Mouse (Mus musculus) adrenal gland, postnatal 14 days (tissue): ENCODE data around the gene Zfp9. TPM values are rescaled to one million over a fixed set of nuclear protein-coding genes. Genes with fewer than 3 reads are reported as not detected.
A peak's percentile ranks its signal among the peaks of the same experiment; 100 is the strongest.

ENCODE experiments used
- DNase-seq: peaks from one replicate; pipeline ENCODE4 v3.0.0; 2021; ENCODE audit warnings: mixed read lengths
- long read RNA-seq, 2 experiments: library from polyadenylated mRNA; stranded (forward); transcript quantifications; one replicate each; pipeline ENCODE4 v2.0.0; 2021
- microRNA-seq, 2 experiments: library from miRNA; unstranded; fragments of <30 nt; microRNA quantifications; one replicate each; pipeline ENCODE4 v1.2.0; 2021
- total RNA-seq: library from RNA; stranded (reverse); gene quantifications from 2 replicates; pipeline ENCODE4 v1.2.3, GENCODE M21; 2021

Zfp9 gene
- total RNA-seq: 5.2 and 5.7 TPM in 2 replicates
- long read RNA-seq, experiment 1: 0 reads
- long read RNA-seq, experiment 2: 0 reads

DNA sequence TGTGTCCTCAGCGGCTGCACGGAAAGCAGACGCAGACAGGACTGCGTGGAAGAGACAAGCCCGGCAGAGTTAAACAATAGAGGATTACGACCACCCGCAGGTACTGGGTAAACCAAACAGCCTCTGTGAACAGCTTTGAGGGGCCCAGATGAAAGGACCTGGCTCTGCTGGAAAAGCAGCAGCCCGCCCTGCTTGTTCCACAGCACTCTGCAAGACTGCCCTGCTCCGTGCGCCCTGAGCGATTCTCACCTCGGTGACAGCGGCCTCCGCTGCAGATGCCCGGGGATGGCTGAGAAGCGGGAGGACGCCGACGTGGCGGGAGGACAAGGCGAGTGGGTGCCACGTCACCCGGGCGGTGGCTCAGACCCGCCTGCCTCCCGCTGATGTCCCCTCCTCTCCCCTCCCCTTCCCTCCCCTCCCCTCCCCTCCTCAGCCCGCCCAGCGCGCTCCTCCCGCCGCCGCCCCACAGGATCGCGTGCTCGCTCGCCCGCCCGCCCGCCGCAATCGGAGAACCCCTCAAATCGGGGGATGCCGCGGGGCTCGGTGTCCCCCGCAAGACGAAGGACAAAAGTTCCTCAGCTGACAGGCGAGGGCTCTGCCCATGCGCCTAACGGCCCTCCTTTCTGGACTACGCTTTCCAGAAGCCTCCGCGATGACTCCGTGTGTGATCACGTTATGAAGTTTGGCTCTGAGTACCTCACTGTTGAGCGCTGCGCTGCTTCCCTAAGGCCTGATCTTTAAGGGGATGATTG, at the start of gene Zfp9:
Gene Zfp9 (minus strand): TSS at position 364 of the 752 bp plus-strand sequence.
- DNase-seq: peak; percentile 89

DNA sequence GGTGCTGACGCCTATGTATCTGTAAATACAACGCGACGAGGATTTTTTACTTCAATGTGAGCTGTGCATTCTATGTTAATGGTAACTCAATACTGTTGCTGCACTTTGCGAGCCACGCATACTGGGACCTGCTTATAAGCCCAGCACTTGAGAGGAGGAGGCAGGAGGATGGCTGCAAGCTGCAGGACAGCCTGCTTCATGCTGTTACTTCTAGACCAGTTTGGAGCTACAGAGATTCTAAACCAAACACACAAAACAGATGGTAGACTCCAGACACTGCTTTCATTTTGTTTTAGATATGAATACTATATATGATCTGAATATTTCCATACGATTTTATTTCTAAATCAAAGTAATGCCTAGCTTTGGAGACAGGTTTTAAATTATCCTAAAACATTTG, 41.5 kb upstream of the Zfp9 start:
- no peak for DNase-seq

DNA sequence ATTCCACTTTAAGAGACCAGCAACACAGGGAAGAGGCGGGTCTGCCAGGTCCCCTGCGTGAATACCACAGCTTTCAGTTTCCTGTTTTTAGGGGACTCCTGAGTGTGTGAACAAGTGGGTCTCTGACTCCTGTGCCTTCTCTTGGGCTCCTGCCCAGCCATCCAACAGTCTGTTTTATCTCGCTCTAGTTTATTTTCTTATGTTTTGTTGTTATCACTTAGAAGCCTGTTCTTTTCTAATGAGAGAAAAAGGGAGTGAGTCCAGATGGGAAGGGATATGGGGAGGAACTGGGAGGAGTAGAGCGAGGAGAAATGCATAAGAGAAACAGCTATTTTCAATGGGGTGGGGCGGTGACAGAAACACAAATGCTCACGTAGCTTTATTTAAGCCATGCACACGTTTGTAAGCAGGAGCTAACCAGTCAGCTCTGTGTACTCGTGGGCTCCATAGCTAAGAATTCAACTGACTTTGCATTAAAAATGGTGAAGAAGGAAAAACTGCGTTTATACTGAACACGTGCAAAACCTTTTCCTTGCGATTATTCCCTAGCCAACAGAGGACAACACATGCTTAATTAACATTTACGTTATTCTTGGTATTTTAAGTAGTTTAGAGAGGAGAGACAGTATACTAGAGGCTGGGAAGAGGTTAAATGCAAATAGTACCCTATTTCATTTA, 34.4 kb upstream of the Zfp9 start:
- no peak for DNase-seq

DNA sequence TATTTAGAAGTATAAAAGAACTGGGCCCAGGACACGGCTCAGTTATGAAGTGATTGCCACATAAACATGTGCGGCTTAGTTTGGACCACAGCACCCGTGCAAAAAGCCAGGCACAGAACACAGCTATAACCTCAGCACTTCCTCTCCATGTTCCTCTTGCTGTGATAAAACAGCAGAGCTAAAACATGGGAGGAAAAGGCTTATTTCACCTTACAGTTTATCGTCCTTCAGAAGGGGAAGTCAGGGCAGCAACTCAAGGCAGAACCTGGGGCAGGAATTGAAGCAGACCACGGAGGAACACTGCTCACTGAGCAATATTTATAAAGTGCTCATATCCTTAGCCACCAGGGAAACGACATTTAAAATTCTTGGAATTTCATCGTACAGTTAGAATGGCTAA, 19.9 kb upstream of the Zfp9 start:
- DNase-seq: no peak

DNA sequence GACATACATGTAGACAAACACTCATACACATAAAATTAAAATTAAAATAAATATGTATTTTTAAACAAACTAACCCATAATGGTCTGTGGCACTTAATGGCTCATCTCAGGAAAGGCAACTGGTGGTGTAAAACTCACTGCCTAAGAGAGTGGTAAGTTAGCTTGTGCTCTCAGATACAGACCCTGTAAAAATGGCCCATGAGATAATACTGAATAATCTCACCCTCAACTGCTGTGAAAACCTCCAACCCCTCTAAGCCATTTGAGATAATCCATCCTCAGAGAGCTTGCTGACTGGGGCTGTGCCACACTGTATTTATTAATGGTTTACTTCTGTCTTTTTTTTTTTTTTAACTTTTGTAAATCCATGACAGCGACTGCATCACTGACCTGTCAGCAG, 3.0 kb upstream of the Zfp9 start:
- DNase-seq: no peak

DNA sequence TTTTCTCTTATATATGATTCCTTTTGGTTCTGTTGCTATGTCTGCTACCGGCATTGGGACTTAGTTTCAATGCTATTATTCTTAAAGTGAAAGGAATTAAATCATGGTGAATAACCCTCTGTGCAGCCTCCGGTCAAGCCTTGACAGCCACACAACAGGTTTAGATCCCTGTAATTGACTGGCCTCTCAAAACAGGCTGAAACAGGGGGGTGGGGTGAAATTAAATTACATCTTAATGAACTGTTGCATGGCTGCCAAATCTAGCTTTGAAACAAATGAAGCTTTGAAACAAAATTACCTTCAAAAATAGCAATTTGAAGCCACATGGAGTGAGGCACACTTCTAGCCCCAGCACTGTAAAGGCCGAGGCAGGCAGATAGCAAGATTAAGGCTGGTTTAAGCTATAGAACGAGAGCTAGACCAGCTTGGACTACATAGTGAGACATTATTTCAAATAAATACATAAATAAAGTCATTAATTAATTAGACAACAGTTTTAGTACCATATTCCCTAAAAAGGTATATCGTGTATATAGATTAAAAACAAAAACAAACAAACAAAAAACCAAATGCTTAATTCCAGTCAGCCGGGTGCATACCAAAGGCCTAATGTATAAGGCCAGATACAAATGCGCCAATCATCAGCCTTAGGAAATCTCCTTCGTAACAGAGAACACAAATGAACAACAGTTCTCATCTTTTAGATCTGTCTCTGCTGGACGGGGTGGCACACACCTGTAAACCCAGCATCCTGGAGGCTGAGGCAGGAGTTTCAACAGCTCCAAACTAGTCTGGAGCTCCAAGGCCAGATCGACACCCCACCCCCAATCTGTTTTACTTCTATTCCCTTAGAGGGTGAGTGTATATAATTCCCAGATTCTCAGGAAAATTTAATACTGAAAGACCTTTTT, 990 bp downstream of the Zfp9 start:
- DNase-seq: peak; percentile 5

DNA sequence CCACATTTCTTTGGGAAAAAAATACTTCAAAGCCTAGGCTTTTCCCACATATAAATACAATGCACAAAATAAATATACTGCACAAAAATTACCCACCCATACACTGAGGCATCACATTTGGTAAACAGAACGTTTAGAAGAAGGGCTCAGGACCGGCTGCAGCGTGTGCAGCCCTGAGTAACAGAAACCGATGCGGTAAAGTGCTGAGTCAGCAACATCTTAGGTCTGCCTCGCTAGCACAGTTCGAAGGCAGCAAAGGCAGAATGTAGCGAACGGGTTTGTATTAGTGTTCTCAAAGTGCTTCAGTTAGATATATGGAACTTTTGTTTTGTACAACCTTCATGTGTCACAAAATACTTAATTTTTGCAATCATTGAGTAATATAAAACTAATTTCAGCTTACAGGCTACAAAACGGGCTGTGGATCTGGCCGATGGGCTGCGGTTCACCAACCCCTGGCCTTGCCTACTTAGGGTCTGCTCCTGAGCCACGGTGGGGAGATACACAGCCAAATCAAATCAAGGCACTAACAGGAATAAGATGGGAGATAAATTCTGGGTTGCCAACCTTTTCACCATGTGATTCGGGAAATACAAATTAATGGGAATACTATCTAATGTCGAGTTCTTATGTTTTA, 16.9 kb downstream of the Zfp9 start:
- DNase-seq: no peak

DNA sequence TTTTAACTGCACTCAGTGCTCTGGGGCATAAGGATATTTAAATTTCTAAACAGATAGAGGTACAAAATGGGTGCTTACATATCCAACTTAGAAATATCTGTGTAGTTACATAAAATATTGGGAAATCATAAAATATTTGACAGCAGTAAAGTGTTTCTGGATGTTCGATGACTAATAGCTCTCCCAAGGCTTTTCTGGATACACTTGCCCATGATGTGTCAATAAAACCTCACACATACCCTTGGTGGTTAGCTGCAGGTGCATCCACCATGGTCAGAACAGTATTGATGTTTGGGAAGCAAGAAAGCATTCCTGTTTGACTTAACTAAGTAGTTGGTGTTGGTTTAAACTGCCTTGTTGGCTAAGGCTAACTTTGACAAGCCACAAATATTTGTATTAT, 21.4 kb downstream of the Zfp9 start:
- DNase-seq: no peak

DNA sequence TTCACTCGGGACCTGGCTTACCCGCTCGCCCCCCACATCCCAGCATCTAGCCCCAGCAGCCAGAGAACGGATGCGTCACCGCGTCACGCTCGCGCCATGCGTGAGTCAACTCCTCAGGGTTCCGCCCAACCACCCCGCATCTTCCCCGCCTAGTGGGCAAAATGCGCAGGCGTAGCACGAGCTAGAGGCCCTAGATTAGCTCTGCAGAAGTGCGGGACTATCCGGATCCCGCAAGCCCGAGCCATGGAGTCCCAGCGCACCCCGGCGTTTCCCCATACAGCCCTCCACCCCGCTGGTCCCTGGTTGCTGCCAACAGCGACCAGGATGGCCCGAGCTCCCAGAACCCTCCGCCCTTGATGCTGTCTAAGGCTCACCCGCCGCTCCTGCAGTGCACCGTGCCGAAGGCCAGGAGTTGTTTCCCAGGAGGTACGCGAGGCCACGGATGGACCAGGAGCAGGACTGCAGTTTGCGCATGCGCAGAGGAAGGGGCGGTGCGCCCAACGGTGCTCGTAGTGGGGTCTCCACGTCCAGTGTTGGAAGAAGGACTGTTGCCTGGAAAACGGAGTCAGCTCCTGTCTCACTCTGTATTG, 24.0 kb downstream of the Zfp9 start, which contains the start of gene Zfp248:
Gene Zfp248 (minus strand): TSS at position 487 of the 590 bp plus-strand sequence.
- DNase-seq: peak; percentile 94

DNA sequence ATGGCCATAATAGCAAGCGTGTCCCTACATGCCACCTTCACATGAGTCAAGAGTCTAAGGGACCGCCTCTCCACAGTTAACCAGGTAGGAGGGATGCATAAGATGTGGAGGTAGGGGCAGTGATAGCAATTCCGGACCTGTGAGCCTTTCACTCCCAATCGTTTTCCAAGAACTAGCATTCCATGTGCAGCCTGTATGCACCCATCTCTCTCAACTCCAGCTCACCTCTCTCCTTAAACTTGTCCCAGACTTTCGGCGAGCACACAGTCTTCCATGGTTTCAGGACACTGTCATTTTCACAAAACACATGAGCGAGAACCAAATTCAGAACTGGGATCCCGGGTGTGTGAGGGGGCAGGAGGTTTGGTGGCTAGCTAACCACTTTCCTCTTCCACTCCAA, 24.7 kb downstream of the Zfp9 start:
- peak; percentile 14 for DNase-seq

DNA sequence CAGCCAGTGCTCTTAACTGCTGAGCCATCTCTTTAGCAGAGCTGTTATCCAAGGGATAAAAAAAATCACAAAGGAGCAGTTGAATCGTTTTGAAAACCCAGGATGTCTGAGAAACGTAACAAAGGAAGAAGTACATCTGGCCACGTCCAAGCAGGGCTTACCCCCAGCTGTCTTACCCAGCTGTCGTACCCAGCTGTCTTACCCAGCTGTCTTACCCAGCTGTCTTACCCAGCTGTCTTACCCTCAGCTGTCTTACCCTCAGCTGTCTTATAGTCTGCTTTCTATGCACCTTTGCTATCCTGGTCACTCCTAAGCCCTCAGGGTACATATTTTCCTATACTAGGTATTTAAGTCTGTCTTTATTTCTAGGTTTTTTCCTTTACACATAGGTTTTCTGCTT, 47.6 kb downstream of the Zfp9 start:
- no peak for DNase-seq

DNA sequence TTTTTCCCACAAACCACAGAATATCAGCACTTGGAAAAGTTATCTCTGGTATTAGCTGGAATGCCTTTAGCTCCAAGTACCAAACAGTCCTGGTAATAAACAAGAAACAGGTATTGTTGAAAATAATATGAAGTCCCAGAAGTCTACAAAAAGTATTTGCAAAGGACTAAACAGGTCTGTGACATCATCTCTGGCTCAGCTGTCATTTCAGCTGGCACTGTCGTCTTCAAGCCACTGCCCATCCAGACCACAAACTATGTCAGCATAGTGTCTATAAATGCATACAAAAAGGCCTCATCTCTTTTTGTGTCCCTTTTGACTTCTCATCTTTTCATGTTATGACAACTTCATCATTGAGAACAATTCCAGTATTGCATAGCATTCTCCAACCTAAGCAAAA, 52.5 kb downstream of the Zfp9 start:
- DNase-seq: no peak

DNA sequence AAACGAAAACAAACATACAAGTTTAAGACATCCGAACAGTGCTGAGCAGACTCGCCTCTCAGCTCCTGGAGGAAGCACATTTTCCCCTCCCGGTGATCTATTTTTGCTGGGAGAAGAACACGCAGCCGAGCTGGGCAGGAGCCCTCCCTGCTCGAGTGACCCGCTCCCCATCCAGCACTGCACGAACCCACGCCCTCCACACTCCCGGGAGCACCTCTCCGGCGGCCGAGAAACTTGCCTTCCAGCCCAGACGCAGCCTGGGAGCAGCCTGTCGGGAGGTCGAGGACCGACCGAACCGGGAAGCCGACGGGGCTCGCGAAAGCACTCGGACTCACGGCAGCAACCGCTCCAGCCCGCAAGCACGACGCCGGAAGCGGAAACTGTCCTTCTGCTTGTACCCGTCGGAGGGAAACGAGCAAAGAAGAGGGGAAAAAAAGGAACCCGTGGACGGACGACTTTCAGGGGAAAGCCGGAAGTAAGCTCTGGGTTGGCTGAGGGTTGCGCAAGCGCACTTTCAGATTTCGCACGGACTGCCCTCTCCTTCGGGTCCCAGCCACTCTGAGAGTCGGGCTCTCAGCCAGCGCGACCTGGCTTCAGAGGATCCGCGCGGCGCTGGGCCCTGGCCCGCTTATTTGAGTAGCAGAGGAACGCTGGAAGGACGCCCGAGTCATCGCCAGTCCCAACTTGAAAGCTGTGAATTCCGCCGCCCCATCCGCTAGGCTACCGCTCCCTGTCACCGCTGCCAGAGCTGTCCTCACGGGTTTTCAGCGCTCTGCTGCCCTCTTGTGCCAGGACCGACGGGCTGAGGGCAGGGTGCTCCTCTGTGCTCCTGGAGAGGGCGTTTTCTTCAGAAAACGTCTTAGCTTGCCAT, 59.8 kb downstream of the Zfp9 start, which contains the start of gene Bms1:
Gene Bms1 (minus strand): TSS at position 425 of the 871 bp plus-strand sequence.
- DNase-seq: peak; percentile 96

Small RNA genes within 50 kb of the gene (microRNA-seq; reads per million reads assigned to microRNA genes)
- 0 reads per million in 2 experiments for gene Gm25953

Other genes with a start within 250 kb of the Zfp9 start
- gene Bms1, start 59.8 kb downstream of the Zfp9 start, total RNA-seq: 33.8 and 37.5 TPM in 2 replicates
- gene Zfp248, start 23.8 kb downstream of the Zfp9 start, total RNA-seq: 3.2 and 3.5 TPM in 2 replicates
- 5.0 and 5.2 TPM in 2 replicates for gene Ankrd26, start 82.9 kb upstream of the Zfp9 start, total RNA-seq